Mouse (Mus musculus): ENCODE results near the gene Prdx5. TPM values are rescaled to one million over a fixed set of nuclear protein-coding genes. Genes with fewer than 3 reads are reported as not detected.
A peak's percentile ranks its signal among the peaks of the same experiment; 100 is the strongest.

Gene Prdx5
- total and polyA plus RNA-seq, 3 experiments = 74.8 to 137 (median 83.5) TPM

DNA sequence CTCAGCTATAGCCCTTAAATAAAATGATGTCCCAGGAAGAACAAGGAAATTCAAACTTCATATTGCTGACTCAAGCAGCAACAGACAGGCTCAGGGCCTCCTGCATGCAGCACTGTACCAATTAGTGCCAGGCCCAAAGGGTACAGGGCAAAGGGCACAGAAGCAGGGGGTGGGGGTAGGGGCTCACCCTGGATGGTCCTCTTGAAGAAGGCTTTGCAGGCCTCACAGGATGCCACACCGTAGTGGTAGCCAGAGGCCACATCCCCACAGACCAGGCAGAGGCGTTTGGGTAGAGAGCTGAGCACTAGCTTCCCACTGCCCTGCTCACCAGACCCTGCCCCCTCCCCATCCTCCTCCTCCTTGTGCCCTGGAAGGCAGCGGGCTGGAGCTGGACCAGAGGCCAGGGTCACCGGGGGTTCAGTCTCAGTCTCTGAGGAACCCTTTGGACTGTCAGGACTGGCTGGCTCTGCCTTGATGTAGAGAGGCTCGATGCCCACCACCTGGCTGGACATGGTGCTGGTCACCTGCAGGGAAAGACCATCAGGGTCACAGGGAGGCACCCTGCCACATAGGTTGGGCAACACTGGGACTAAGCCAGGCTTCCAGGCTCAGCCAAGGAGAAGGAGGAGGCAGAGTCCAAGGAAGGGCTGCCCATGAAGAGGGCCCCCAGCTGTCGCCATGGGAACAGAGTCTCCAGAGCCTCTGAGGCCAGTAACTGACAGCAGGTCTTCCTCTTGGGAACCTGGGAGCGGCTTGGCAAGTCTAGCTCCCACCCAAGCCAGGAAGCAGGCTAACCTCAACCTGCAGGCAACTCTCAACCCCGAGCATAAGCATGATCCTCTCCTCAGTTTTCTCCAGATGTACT is 10.2 kb upstream of the Prdx5 start:
- 0 out of 2 replicates have a peak, but pooled peaks cover 3% of the 10 kb centered on the region for H3K79me2 ChIP-seq (replicated peaks; ENCODE audit: control insufficient read depth, extremely low read depth, insufficient read depth, poor library complexity, severe bottlenecking)
- no peak for TF ChIP-seq USF2 (conservative IDR thresholded peaks at IDR 0.05; ENCODE audit: low read depth, low read length)
- TF ChIP-seq JUN (IDR thresholded peaks at IDR 0.05; ENCODE audit: insufficient read depth, low read depth, low read length) = no peak
- no peak for TF ChIP-seq EP300 (IDR thresholded peaks at IDR 0.05; ENCODE audit: low read length)
- no peak for TF ChIP-seq BHLHE40 (IDR thresholded peaks at IDR 0.05; ENCODE audit: low read depth, low read length)
- no peak for TF ChIP-seq ZKSCAN1 (IDR thresholded peaks at IDR 0.05; ENCODE audit: borderline replicate concordance, low read depth, low read length)
- TF ChIP-seq E2F4 (IDR thresholded peaks at IDR 0.05; ENCODE audit: insufficient replicate concordance, low read depth, low read length) = no peak
- no peak for TF ChIP-seq ZC3H11A (IDR thresholded peaks at IDR 0.05; ENCODE audit: low read depth, low read length)
- TF ChIP-seq CHD2 (IDR thresholded peaks at IDR 0.05; ENCODE audit: low read length) = no peak
- no peak for TF ChIP-seq TBP (conservative IDR thresholded peaks at IDR 0.05; ENCODE audit: low read depth, low read length)
- TF ChIP-seq SMC3 (IDR thresholded peaks at IDR 0.05; ENCODE audit: low read depth, low read length) = no peak
- no peak for TF ChIP-seq MAZ (IDR thresholded peaks at IDR 0.05; ENCODE audit: low read depth, low read length)
- no peak for TF ChIP-seq NRF1 (IDR thresholded peaks at IDR 0.05; ENCODE audit: low read depth, low read length)
- TF ChIP-seq UBTF (IDR thresholded peaks at IDR 0.05; ENCODE audit: low read depth, low read length) = no peak
- DNase-seq (ENCODE audit: extremely low read depth) = no peak
- no peak overlapping the region for H3K27ac ChIP-seq (ENCODE audit: insufficient read depth, low read depth)
- peaks cover 3% of the 10 kb centered on the region for H3K27me3 ChIP-seq (replicated peaks)
- H3K4me3 ChIP-seq (replicated peaks in 1 of 3; ENCODE audit: low read depth in 2 of 3, low read length in 2 of 3, poor library complexity in 1 of 3) = peak overlapping the region in 2 of 3 experiments; percentile 74 to 90
- dilution Hi-C loops (cut with MboI; ENCODE audit: extremely low pct_ligation_motif_present, extremely low pct_unique_long_range_greater_than_20kb, low sequenced_read_pairs) (no loop called here), in situ Hi-C loops (cut with MboI; ENCODE audit: low pct_ligation_motif_present, low pct_unique_long_range_greater_than_20kb, low sequenced_read_pairs) (loop anchor here (5.0 kb wide), 1 partner anchor 48 kb away; no protein-coding TSS in a partner anchor)
- H3K36me3 ChIP-seq (replicated peaks in 1 of 2; ENCODE audit: control insufficient read depth in 1 of 2, insufficient read depth in 1 of 2, low read length in 1 of 2) = peaks cover 0 to 42% of the 10 kb centered on the region in 2 experiments
- peaks cover 11 to 32% of the 10 kb centered on the region in 2 experiments for H3K4me1 ChIP-seq (ENCODE audit: control insufficient read depth in 1 of 2, insufficient read depth in 2 of 2)
- H3K9me3 ChIP-seq (replicated peaks; ENCODE audit: low read length) = no peaks in the 10 kb centered on the region
- H3K9ac ChIP-seq (ENCODE audit: insufficient read depth, low read depth) = peak overlapping the region; percentile 81
- peak overlapping the region; percentile 80 for H3K4me2 ChIP-seq (ENCODE audit: insufficient read depth, low read depth, poor library complexity, severe bottlenecking)

- TF ChIP-seq ZMIZ1 (IDR thresholded peaks at IDR 0.05; ENCODE audit: low read depth, low read length) (no peak), BHLHE40 (IDR thresholded peaks at IDR 0.05; ENCODE audit: low read depth, low read length) (no peak), ZKSCAN1 (IDR thresholded peaks at IDR 0.05; ENCODE audit: borderline replicate concordance, low read depth, low read length) (no peak), GABPA (IDR thresholded peaks at IDR 0.05; ENCODE audit: insufficient replicate concordance, low read depth, low read length) (no peak), IRF4 (IDR thresholded peaks at IDR 0.05; ENCODE audit: low read depth, low read length) (no peak), USF2 (conservative IDR thresholded peaks at IDR 0.05; ENCODE audit: low read depth, low read length) (no peak), MYC (IDR thresholded peaks at IDR 0.05; ENCODE audit: low read depth, low read length) (no peak), MAX (IDR thresholded peaks at IDR 0.05; ENCODE audit: low read length) (no peak), JUN (IDR thresholded peaks at IDR 0.05; ENCODE audit: insufficient read depth, low read depth, low read length) (no peak), SMC3 (IDR thresholded peaks at IDR 0.05; ENCODE audit: low read depth, low read length) (no peak), POLR2A (IDR thresholded peaks at IDR 0.05; ENCODE audit: low read depth, low read length) (no peak), EP300 (IDR thresholded peaks at IDR 0.05; ENCODE audit: low read length) (no peak), NRF1 (IDR thresholded peaks at IDR 0.05; ENCODE audit: low read depth, low read length) (no peak), MAZ (IDR thresholded peaks at IDR 0.05; ENCODE audit: low read depth, low read length) (no peak)
- peaks cover 3% of the 10 kb centered on the region for H3K27me3 ChIP-seq (replicated peaks)
- 0 out of 2 replicates have a peak, but pooled peaks cover 3% of the 10 kb centered on the region for H3K79me2 ChIP-seq (replicated peaks; ENCODE audit: control insufficient read depth, extremely low read depth, insufficient read depth, poor library complexity, severe bottlenecking)
- no peak for DNase-seq (ENCODE audit: extremely low read depth)
- H3K4me3 ChIP-seq (replicated peaks in 1 of 3; ENCODE audit: low read depth in 2 of 3, low read length in 2 of 3, poor library complexity in 1 of 3) = no peak overlapping the region
- no peak overlapping the region for H3K27ac ChIP-seq (ENCODE audit: insufficient read depth, low read depth)
- H3K4me1 ChIP-seq (ENCODE audit: control insufficient read depth in 1 of 2, insufficient read depth in 2 of 2) = peaks cover 7 to 29% of the 10 kb centered on the region in 2 experiments
- no peak overlapping the region for H3K9ac ChIP-seq (ENCODE audit: insufficient read depth, low read depth)
- dilution Hi-C loops (cut with MboI; ENCODE audit: extremely low pct_ligation_motif_present, extremely low pct_unique_long_range_greater_than_20kb, low sequenced_read_pairs) (no loop called here), in situ Hi-C loops (cut with MboI; ENCODE audit: low pct_ligation_motif_present, low pct_unique_long_range_greater_than_20kb, low sequenced_read_pairs) (no loop called here)
- H3K9me3 ChIP-seq (replicated peaks; ENCODE audit: low read length) = no peaks in the 10 kb centered on the region
- no peak overlapping the region for H3K4me2 ChIP-seq (ENCODE audit: insufficient read depth, low read depth, poor library complexity, severe bottlenecking)
- H3K36me3 ChIP-seq (replicated peaks in 1 of 2; ENCODE audit: control insufficient read depth in 1 of 2, insufficient read depth in 1 of 2, low read length in 1 of 2) = peaks cover 0 to 44% of the 10 kb centered on the region in 2 experiments
These were observed 9.5 kb upstream of the Prdx5 start for GRCm38 (mm10) chr19:6919431-6919830.
